Mouse (Mus musculus): ENCODE data around the gene Eid3. TPM values are rescaled to one million over a fixed set of nuclear protein-coding genes. Genes with fewer than 3 reads are reported as not detected.
A peak's percentile ranks its signal among the peaks of the same experiment; 100 is the strongest.

Eid3 gene
- total and polyA plus RNA-seq, 2 experiments from 2014 or later = 0.23 to 2.0 TPM

- no peak overlapping the region for H3K9ac ChIP-seq (replicated peaks; ENCODE audit: low read length, poor library complexity, severe bottlenecking)
- no peak overlapping the region for H3K4me2 ChIP-seq (ENCODE audit: low read depth, low read length, poor library complexity, severe bottlenecking)
- TF ChIP-seq CTCF (IDR thresholded peaks at IDR 0.05) = no peak
- ATAC-seq (ENCODE audit: low FRiP score) = no peak
- peaks cover 6% of the 10 kb centered on the region; the same call in 1 of the 2 replicates for H3K4me1 ChIP-seq (ENCODE audit: insufficient read depth, low read length)
- H3K36me3 ChIP-seq (ENCODE audit: insufficient read depth, low read length) = peaks cover 3% of the 10 kb centered on the region; the same call in 1 of the 2 replicates
- no peaks in the 10 kb centered on the region for H3K9me3 ChIP-seq (ENCODE audit: low read length)
- WGBS = 73% methylated on average over 7 of the region's 7 CpGs
- DNase-seq (ENCODE audit: low spot score) = peak; percentile 23
- H3K4me3 ChIP-seq (ENCODE audit: low read depth, low read length) = no peak overlapping the region
- H3K27ac ChIP-seq (ENCODE audit: low read depth, low read length) = no peak overlapping the region
- H3K27me3 ChIP-seq (ENCODE audit: insufficient read depth, low read length) = no peaks in the 10 kb centered on the region
Measured at GRCm38 (mm10) chr10:82863827-82864226, 2.6 kb upstream of the Eid3 start.

GRCm38 (mm10) chr10:82866832-82867231, 406 bp downstream of the Eid3 start:
- Histone ChIP-seq H3K36me3 (ENCODE audit: insufficient read depth, low read length) (peaks cover 3% of the 10 kb centered on the region; the same call in 1 of the 2 replicates), H3K9ac (replicated peaks; ENCODE audit: low read length, poor library complexity, severe bottlenecking) (no peak overlapping the region), H3K4me3 (ENCODE audit: low read depth, low read length) (no peak overlapping the region), H3K9me3 (ENCODE audit: low read length) (no peaks in the 10 kb centered on the region), H3K27ac (ENCODE audit: low read depth, low read length) (no peak overlapping the region), H3K27me3 (ENCODE audit: insufficient read depth, low read length) (no peaks in the 10 kb centered on the region), H3K4me2 (ENCODE audit: low read depth, low read length, poor library complexity, severe bottlenecking) (peak overlapping the region; percentile 22; the same call in 1 of the 2 replicates), H3K4me1 (ENCODE audit: insufficient read depth, low read length) (no peaks in the 10 kb centered on the region)
- TF ChIP-seq CTCF (IDR thresholded peaks at IDR 0.05) = no peak
- ATAC-seq (ENCODE audit: low FRiP score) (no peak), DNase-seq (ENCODE audit: low spot score) (no peak)
- WGBS = 73% methylated on average over 18 of the region's 18 CpGs

- Histone ChIP-seq H3K27ac (ENCODE audit: low read depth, low read length) (no peak overlapping the region), H3K9ac (replicated peaks; ENCODE audit: low read length, poor library complexity, severe bottlenecking) (no peak overlapping the region), H3K9me3 (ENCODE audit: low read length) (no peaks in the 10 kb centered on the region), H3K36me3 (ENCODE audit: insufficient read depth, low read length) (no peaks in the 10 kb centered on the region), H3K4me3 (ENCODE audit: low read depth, low read length) (no peak overlapping the region), H3K27me3 (ENCODE audit: insufficient read depth, low read length) (no peaks in the 10 kb centered on the region), H3K4me2 (ENCODE audit: low read depth, low read length, poor library complexity, severe bottlenecking) (no peak overlapping the region), H3K4me1 (ENCODE audit: insufficient read depth, low read length) (no peaks in the 10 kb centered on the region)
- no peak for DNase-seq (ENCODE audit: low spot score)
- no peak for ATAC-seq (ENCODE audit: low FRiP score)
- no peak for TF ChIP-seq CTCF (IDR thresholded peaks at IDR 0.05)
- WGBS = 86% methylated on average over 6 of the region's 6 CpGs
Measured at GRCm38 (mm10) chr10:82868418-82869086, 2.1 kb downstream of the Eid3 start.

DNA sequence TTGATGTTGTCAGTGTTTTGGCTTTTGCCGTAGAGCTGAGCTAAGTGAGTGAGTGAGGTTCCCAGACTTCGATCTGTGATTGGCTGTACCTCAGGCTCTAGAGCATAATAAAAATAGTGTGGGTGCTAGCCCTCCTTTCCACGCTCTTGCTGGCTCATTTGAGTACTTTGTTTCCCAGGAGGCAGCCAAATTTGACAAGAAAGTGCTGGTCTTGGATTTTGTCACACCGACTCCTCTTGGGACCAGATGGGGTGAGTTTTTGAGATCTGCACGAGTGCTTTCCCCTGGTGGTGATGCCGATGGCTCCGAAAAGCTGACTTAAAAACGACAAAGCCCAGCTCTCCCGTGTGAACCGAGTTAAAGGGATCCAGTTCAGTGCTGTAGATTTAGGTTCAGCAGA, 9.0 kb downstream of the Eid3 start:
- Histone ChIP-seq H3K9me3 (ENCODE audit: low read length) (no peaks in the 10 kb centered on the region), H3K27ac (ENCODE audit: low read depth, low read length) (no peak overlapping the region), H3K4me3 (ENCODE audit: low read depth, low read length) (no peak overlapping the region), H3K4me1 (ENCODE audit: insufficient read depth, low read length) (no peaks in the 10 kb centered on the region), H3K4me2 (ENCODE audit: low read depth, low read length, poor library complexity, severe bottlenecking) (no peak overlapping the region), H3K27me3 (ENCODE audit: insufficient read depth, low read length) (no peaks in the 10 kb centered on the region), H3K9ac (replicated peaks; ENCODE audit: low read length, poor library complexity, severe bottlenecking) (no peak overlapping the region), H3K36me3 (ENCODE audit: insufficient read depth, low read length) (peaks cover 46% of the 10 kb centered on the region)
- WGBS = 93% methylated on average over 10 of the region's 10 CpGs
- ATAC-seq (ENCODE audit: low FRiP score) (no peak), DNase-seq (ENCODE audit: low spot score) (no peak)
- TF ChIP-seq CTCF (IDR thresholded peaks at IDR 0.05) = no peak

DNA sequence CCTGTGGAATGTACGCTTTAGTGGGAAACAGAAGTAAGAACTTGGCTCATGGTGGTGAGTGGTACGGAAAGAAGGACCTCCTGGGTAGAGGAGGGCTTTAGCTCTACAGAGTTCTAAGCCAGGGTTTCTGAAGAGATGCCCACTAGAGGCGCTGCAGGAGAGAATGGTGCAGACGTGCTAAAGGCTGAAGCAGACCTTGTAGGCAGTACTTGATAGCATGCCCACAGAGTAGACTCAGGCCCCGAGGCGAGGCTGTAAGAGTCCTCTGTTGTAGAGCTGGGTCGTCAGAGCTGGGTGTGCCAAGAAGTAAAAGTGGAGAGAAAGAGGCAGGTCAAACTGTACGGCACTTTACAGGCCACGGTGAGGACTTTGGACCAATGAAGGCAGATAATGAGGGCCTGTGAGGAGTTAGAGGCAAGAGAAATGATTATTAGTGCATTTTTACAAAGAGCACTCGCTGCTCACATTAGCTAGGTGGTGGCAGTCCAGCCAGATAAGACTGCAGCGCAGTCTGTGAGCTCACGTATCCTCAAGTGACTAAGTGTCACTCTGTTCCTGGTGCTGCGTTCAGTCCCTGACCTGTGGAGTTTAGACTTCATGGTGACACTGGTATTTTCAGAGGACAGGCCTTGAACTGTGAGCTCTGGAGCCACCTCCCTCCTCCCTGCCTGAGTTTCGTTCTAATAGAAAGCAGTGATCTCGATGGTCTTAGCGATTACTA, 9.8 kb downstream of the Eid3 start:
- H3K36me3 ChIP-seq (ENCODE audit: insufficient read depth, low read length) = peaks cover 54% of the 10 kb centered on the region
- no peak overlapping the region for H3K27ac ChIP-seq (ENCODE audit: low read depth, low read length)
- H3K27me3 ChIP-seq (ENCODE audit: insufficient read depth, low read length) = no peaks in the 10 kb centered on the region
- no peaks in the 10 kb centered on the region for H3K4me1 ChIP-seq (ENCODE audit: insufficient read depth, low read length)
- H3K9ac ChIP-seq (replicated peaks; ENCODE audit: low read length, poor library complexity, severe bottlenecking) = no peak overlapping the region
- WGBS = 82% methylated on average over 16 of the region's 16 CpGs
- ATAC-seq (ENCODE audit: low FRiP score) (no peak), DNase-seq (ENCODE audit: low spot score) (peak; percentile 24)
- H3K4me2 ChIP-seq (ENCODE audit: low read depth, low read length, poor library complexity, severe bottlenecking) = no peak overlapping the region
- no peaks in the 10 kb centered on the region for H3K9me3 ChIP-seq (ENCODE audit: low read length)
- peak; percentile 57 for TF ChIP-seq CTCF (IDR thresholded peaks at IDR 0.05)
- H3K4me3 ChIP-seq (ENCODE audit: low read depth, low read length) = no peak overlapping the region

DNA sequence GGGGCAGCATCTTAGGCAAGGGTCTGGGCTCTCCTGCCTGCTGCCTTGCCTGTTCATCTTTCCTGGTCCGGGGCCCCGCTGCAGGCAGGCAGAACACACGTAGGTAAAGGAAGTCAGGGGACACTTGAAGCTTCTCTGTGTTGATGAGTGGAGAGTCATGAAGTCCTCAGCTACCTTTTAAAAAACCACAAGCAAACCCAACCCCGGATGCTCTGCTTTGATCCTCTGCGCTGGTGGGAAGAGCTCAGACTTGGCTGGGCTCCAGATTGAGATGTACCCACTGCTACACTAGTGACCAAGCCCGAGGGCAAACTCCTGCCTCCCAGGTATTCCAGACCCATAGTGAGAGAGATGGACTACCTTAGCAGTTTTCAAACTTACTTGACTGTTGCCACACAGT, 20.9 kb downstream of the Eid3 start:
- H3K36me3 ChIP-seq (ENCODE audit: insufficient read depth, low read length) = peaks cover 73% of the 10 kb centered on the region

More for the DNA sequence above, 20.9 kb downstream of the Eid3 start:
- Histone ChIP-seq H3K27ac (ENCODE audit: low read depth, low read length) (no peak overlapping the region), H3K4me1 (ENCODE audit: insufficient read depth, low read length) (no peaks in the 10 kb centered on the region), H3K27me3 (ENCODE audit: insufficient read depth, low read length) (no peaks in the 10 kb centered on the region), H3K9me3 (ENCODE audit: low read length) (no peaks in the 10 kb centered on the region), H3K4me3 (ENCODE audit: low read depth, low read length) (no peak overlapping the region), H3K9ac (replicated peaks; ENCODE audit: low read length, poor library complexity, severe bottlenecking) (no peak overlapping the region), H3K4me2 (ENCODE audit: low read depth, low read length, poor library complexity, severe bottlenecking) (no peak overlapping the region)
- DNase-seq (ENCODE audit: low spot score) (no peak), ATAC-seq (ENCODE audit: low FRiP score) (no peak)
- TF ChIP-seq CTCF (IDR thresholded peaks at IDR 0.05) = no peak
- 94% methylated on average over 6 of the region's 6 CpGs for WGBS
